Mouse (Mus musculus) limb, embryonic 10.5 days (tissue): ENCODE measurements around the gene Tmem82. TPM values are rescaled to one million over a fixed set of nuclear protein-coding genes. Genes with fewer than 3 reads are reported as not detected.

Experiments
- DNase-seq: peaks from one replicate; pipeline ENCODE4 v3.0.0-alpha.2; 2017; ENCODE audit warnings: low spot score
- H3K27ac ChIP-seq: fragments of 300-500 bp; sonication (generic); 2 replicates; pipeline ENCODE4 v1.5.1; 2016; ENCODE audit warnings: mild to moderate bottlenecking
- H3K27me3 ChIP-seq: fragments of 300-500 bp; sonication (generic); 2 replicates; pipeline ENCODE4 v1.6.1; 2016; ENCODE audit warnings: low read depth, mild to moderate bottlenecking; ENCODE audit not compliant: poor library complexity, severe bottlenecking
- H3K36me3 ChIP-seq: fragments of 300-500 bp; sonication (generic); 2 replicates; pipeline ENCODE4 v1.6.1; 2016; ENCODE audit warnings: mild to moderate bottlenecking, moderate library complexity
- H3K4me1 ChIP-seq: fragments of 300-500 bp; sonication (generic); 2 replicates; pipeline ENCODE4 v1.6.1; 2016
- H3K4me3 ChIP-seq: fragments of 300-500 bp; sonication (generic); 2 replicates; pipeline ENCODE4 v1.5.1; 2016; ENCODE audit warnings: mild to moderate bottlenecking, moderate library complexity
- H3K9me3 ChIP-seq: fragments of 300-500 bp; sonication (generic); replicated peaks from 2 replicates; pipeline ENCODE4 v1.6.1; 2016; ENCODE audit warnings: mild to moderate bottlenecking
- WGBS: fragments of 180-500 bp; shearing (Covaris S2); methylation state at CpG from one replicate; pipeline ENCODE4 v1.1.7; 2016; 5-methylcytosine and 5-hydroxymethylcytosine counted together
- polyA plus RNA-seq: library from polyadenylated mRNA; unstranded; fragments of >200 nt; fragmentation: Nextera tagmentation; extraction: Ambion mirVana; gene quantifications from 2 replicates; pipeline ENCODE4 v1.2.1, GENCODE M21; 2016

Tmem82 gene
- polyA plus RNA-seq, 1 experiment from 2014 or later, result 1.1 TPM

DNA sequence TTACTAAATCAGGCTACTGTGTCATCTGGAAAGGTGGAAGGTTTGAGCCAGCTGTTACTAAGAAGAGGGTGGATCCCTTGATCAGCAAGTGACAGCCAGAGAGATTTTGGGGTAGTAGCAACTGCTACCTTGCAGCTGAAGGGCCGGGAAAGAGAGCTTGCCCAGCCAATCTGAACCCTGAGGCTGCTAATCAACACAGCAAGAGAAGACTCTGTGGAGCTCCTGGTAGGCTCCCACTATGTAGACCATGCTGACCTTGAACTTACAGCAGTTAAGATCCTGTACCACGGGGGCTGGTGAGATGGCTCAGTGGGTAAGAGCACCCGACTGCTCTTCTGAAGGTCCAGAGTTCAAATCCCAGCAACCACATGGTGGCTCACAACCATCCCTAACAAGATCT is 53.8 kb downstream of the Tmem82 start:
- Histone ChIP-seq H3K36me3 (no peaks in the 10 kb centered on the region), H3K27ac (no peak overlapping the region), H3K4me3 (no peak overlapping the region), H3K9me3 (no peaks in the 10 kb centered on the region), H3K27me3 (no peaks in the 10 kb centered on the region), H3K4me1 (peaks cover 3% of the 10 kb centered on the region)
- DNase-seq, result no peak
- 85% methylated on average over 3 of the region's 3 CpGs for WGBS

DNA sequence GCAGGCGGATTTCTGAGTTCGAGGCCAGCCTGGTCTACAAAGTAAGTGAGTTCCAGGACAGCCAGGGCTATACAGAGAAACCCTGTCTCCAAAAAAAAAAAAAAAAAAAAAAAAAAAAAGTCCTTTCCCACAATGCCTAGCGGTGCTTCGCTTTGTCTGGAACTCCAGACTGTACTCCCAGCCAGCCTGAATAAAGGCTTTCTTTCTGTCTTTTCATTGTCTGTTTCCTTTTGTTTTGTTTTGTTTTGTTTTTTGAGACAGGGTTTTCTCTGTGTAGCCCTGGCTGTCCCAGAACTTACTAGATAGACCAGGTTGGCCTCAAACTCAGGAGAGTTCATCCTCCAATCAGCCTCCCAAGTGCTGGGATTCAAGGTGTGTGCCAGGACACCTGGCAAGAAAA is 54.2 kb downstream of the Tmem82 start:
- DNase-seq, result no peak
- Histone ChIP-seq H3K27me3 (no peaks in the 10 kb centered on the region), H3K4me3 (no peak overlapping the region), H3K36me3 (no peaks in the 10 kb centered on the region), H3K9me3 (no peaks in the 10 kb centered on the region), H3K4me1 (peaks cover 7% of the 10 kb centered on the region), H3K27ac (no peak overlapping the region)
- WGBS, result 88% methylated on average over 4 of the region's 4 CpGs

Other genes with a start within 250 kb of the Tmem82 start
- gene Clcnka, start 219.9 kb downstream of the Tmem82 start, polyA plus RNA-seq, result 0.13 and 0.19 TPM in 2 replicates
- gene Clcnkb, start 202.6 kb downstream of the Tmem82 start, polyA plus RNA-seq, result not detected in 2 replicates
- gene Hspb7, start 197.9 kb downstream of the Tmem82 start, polyA plus RNA-seq, result 0.05 and 0.06 TPM in 2 replicates
- gene Srarp, start 182.5 kb downstream of the Tmem82 start, polyA plus RNA-seq, result not detected in 2 replicates
- 60.6 and 66.5 TPM in 2 replicates for gene Zbtb17, start 174.0 kb downstream of the Tmem82 start, polyA plus RNA-seq
- 11.5 TPM in 2 replicates for gene Spen, start 80.0 kb downstream of the Tmem82 start, polyA plus RNA-seq
- gene Fblim1, start 12.5 kb downstream of the Tmem82 start, polyA plus RNA-seq, result 58.6 and 77.7 TPM in 2 replicates
- 0.05 TPM in 1 of 2 replicates, not detected in the other for gene Slc25a34, start 5.2 kb upstream of the Tmem82 start, polyA plus RNA-seq
- 5.0 and 5.6 TPM in 2 replicates for gene Plekhm2, start 46.3 kb upstream of the Tmem82 start, polyA plus RNA-seq
- 1.3 and 3.0 TPM in 2 replicates for gene Rsc1a1, start 67.0 kb upstream of the Tmem82 start, polyA plus RNA-seq
- 33.2 and 33.8 TPM in 2 replicates for gene Ddi2, start 104.8 kb upstream of the Tmem82 start, polyA plus RNA-seq
- not detected in 2 replicates for gene Agmat, start 128.0 kb upstream of the Tmem82 start, polyA plus RNA-seq
- gene Dnajc16, start 172.3 kb upstream of the Tmem82 start, polyA plus RNA-seq, result 3.7 and 4.6 TPM in 2 replicates
- gene Casp9, start 175.0 kb upstream of the Tmem82 start, polyA plus RNA-seq, result 24.0 and 24.2 TPM in 2 replicates
- not detected in 2 replicates for gene Cela2a, start 207.5 kb upstream of the Tmem82 start, polyA plus RNA-seq
- not detected in 2 replicates for gene Ctrc, start 227.7 kb upstream of the Tmem82 start, polyA plus RNA-seq